ENCODE assay signal across 8 mouse cellular contexts in the genomic region with DNA sequence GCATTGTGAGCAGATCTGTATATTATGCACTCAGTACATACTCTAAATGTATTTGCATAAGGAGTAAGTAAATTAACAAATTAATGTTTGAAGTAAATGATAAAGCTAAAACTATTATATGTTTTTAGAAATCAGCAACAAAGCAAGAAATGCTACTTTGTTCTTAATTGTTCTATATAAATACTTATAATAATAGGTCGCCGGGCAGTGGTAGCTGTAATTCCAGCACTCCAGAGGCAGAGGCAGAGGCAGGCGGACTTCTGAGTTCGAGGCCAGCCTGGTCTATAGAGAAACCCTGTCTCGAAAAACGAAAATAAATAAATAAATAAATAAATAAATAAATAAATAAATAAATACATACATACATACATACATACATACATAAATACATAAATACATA.
DNase-seq lines count a peak whose midpoint lies in the region; ATAC-seq and TF ChIP-seq lines count a peak whose summit lies in the region.
"Not testable (repeated sequence)": the region's sequence is repeated elsewhere in the genome, so short reads cannot be mapped to it uniquely, and the experiment has no call there.

No protein-coding gene starts in this region.

- not testable (repeated sequence) for H3K9ac ChIP-seq in heart, embryonic 11.5 days (ENCODE audit: low read depth, low read length); kidney, postnatal 0 days (ENCODE audit: low read depth, low read length); limb, embryonic 14.5 days (ENCODE audit: low read depth, low read length, severe bottlenecking); midbrain, embryonic 15.5 days

- TF ChIP-seq CTCF in kidney, postnatal 0 days (IDR thresholded peaks at IDR 0.05; ENCODE audit: low read depth): not testable (repeated sequence)

- WGBS in heart, embryonic 11.5 days (ENCODE audit: insufficient replicate concordance): 76% methylated on average over 6 of the region's 6 CpGs
- WGBS in kidney, postnatal 0 days: 81% methylated on average over 6 of the region's 6 CpGs
- 81% methylated on average over 6 of the region's 6 CpGs for WGBS in limb, embryonic 14.5 days
- 80% methylated on average over 6 of the region's 6 CpGs for WGBS in midbrain, embryonic 15.5 days

- not testable (repeated sequence) for H3K36me3 ChIP-seq in heart, embryonic 11.5 days (ENCODE audit: control insufficient read depth, insufficient read depth, low read length); kidney, postnatal 0 days (ENCODE audit: insufficient read depth, low read length); limb, embryonic 14.5 days (ENCODE audit: control insufficient read depth, insufficient read depth, low read length); midbrain, embryonic 15.5 days (replicated peaks); splenic B cell, adult 2 months (ENCODE audit: control insufficient read depth, insufficient read depth, low read length, poor library complexity, severe bottlenecking)

- not testable (repeated sequence) for H3K27ac ChIP-seq in heart, embryonic 11.5 days (ENCODE audit: low read depth, low read length); kidney, postnatal 0 days; limb, embryonic 14.5 days (replicated peaks; ENCODE audit: low read depth, low read length); midbrain, embryonic 15.5 days

- DNase-seq in CD4-positive, CD25-positive, alpha-beta regulatory T cell, adult 2 months (ENCODE audit: low read depth, low spot score): peak; percentile 68
- DNase-seq in c-Kit-positive CD71-negative TER-119-negative erythroid progenitor cells, embryonic 14.5 days (ENCODE audit: low read depth): peak; percentile 51
- DNase-seq in fibroblast of lung, adult 2 months (ENCODE audit: low read depth): peak; percentile 27
- peak; percentile 69 for DNase-seq in kidney, postnatal 0 days (ENCODE audit: low spot score)
- peak; percentile 74 for DNase-seq in limb, embryonic 14.5 days (ENCODE audit: low spot score)
- DNase-seq in splenic B cell, adult 2 months (ENCODE audit: low read depth, low spot score): peak; percentile 61

- ATAC-seq in heart, embryonic 11.5 days (replicated peaks; ENCODE audit: insufficient number of reproducible peaks, low FRiP score, low TSS enrichment): peak; percentile 80
- peak; percentile 94 for ATAC-seq in kidney, postnatal 0 days (replicated peaks; ENCODE audit: low FRiP score, low read depth)
- ATAC-seq in limb, embryonic 14.5 days (ENCODE audit: low FRiP score, low read depth): peak; percentile 78; the same call in 1 of the 2 replicates
- ATAC-seq in midbrain, embryonic 15.5 days (replicated peaks): 0 out of 2 replicates have a peak, but pooled peaks have one; percentile 79

- not testable (repeated sequence) for H3K4me1 ChIP-seq in heart, embryonic 11.5 days (ENCODE audit: control insufficient read depth, insufficient read depth, low read length); kidney, postnatal 0 days (replicated peaks; ENCODE audit: insufficient read depth, low read length); limb, embryonic 14.5 days (ENCODE audit: control insufficient read depth, insufficient read depth, low read length); midbrain, embryonic 15.5 days

- not testable (repeated sequence) for H3K9me3 ChIP-seq in heart, embryonic 11.5 days (replicated peaks; ENCODE audit: control insufficient read depth, low read length); kidney, postnatal 0 days (replicated peaks; ENCODE audit: low read length); limb, embryonic 14.5 days (ENCODE audit: control insufficient read depth, low read length); midbrain, embryonic 15.5 days

- not testable (repeated sequence) for TF ChIP-seq POLR2A in limb, embryonic 14.5 days (IDR thresholded peaks at IDR 0.05; ENCODE audit: borderline replicate concordance, extremely low read depth, insufficient read depth, insufficient read length)

- not testable (repeated sequence) for H3K27me3 ChIP-seq in heart, embryonic 11.5 days (ENCODE audit: control insufficient read depth, insufficient read depth, low read length); kidney, postnatal 0 days (ENCODE audit: insufficient read depth, low read length); limb, embryonic 14.5 days (ENCODE audit: control insufficient read depth, insufficient read depth, low read length); midbrain, embryonic 15.5 days (replicated peaks); splenic B cell, adult 2 months (ENCODE audit: control insufficient read depth, insufficient read depth, low read length, poor library complexity, severe bottlenecking)

- H3K4me2 ChIP-seq in heart, embryonic 11.5 days; kidney, postnatal 0 days (ENCODE audit: low read length); limb, embryonic 14.5 days (replicated peaks; ENCODE audit: low read depth, low read length, severe bottlenecking); midbrain, embryonic 15.5 days: not testable (repeated sequence)

- H3K4me3 ChIP-seq in heart, embryonic 11.5 days (ENCODE audit: low read depth, low read length); kidney, postnatal 0 days (replicated peaks; ENCODE audit: low read depth, low read length); limb, embryonic 14.5 days (replicated peaks; ENCODE audit: low read length); midbrain, embryonic 15.5 days: not testable (repeated sequence)
